Mouse (Mus musculus): ENCODE results near the gene Gcnt2. TPM values are rescaled to one million over a fixed set of nuclear protein-coding genes. Genes with fewer than 3 reads are reported as not detected.
A peak's percentile ranks its signal among the peaks of the same experiment; 100 is the strongest.

Gene Gcnt2
- polyA plus RNA-seq, 1 experiment from 2014 or later, result 9.4 TPM

GRCm38 (mm10) chr13:40857281-40857818 lies 2.2 kb upstream of the Gcnt2 start:
- WGBS, result 62% methylated on average over 13 of the region's 13 CpGs
- Histone ChIP-seq H3K27ac (ENCODE audit: low read length) (no peak overlapping the region), H3K9ac (ENCODE audit: low read length) (no peak overlapping the region), H3K27me3 (ENCODE audit: control insufficient read depth, insufficient read depth, low read length) (no peaks in the 10 kb centered on the region), H3K4me3 (replicated peaks; ENCODE audit: low read length) (no peak overlapping the region), H3K4me2 (ENCODE audit: low read depth, low read length) (no peak overlapping the region), H3K4me1 (ENCODE audit: control insufficient read depth, insufficient read depth, low read length) (peaks cover 4% of the 10 kb centered on the region; the same call in 1 of the 2 replicates), H3K36me3 (ENCODE audit: control insufficient read depth, insufficient read depth, low read length) (no peaks in the 10 kb centered on the region), H3K9me3 (replicated peaks; ENCODE audit: control insufficient read depth, low read length) (no peaks in the 10 kb centered on the region)
- ATAC-seq (ENCODE audit: insufficient read depth, low FRiP score), result no peak

GRCm38 (mm10) chr13:40859225-40859624 lies 329 bp upstream of the Gcnt2 start:
- peak overlapping the region; percentile 44 for H3K4me3 ChIP-seq (replicated peaks; ENCODE audit: low read length)
- H3K9ac ChIP-seq (ENCODE audit: low read length), result peak overlapping the region; percentile 55; the same call in 1 of the 2 replicates
- peak overlapping the region; percentile 45 for H3K4me2 ChIP-seq (ENCODE audit: low read depth, low read length)
- 57% methylated on average over 8 of the region's 8 CpGs for WGBS
- H3K36me3 ChIP-seq (ENCODE audit: control insufficient read depth, insufficient read depth, low read length), result no peaks in the 10 kb centered on the region
- no peaks in the 10 kb centered on the region for H3K9me3 ChIP-seq (replicated peaks; ENCODE audit: control insufficient read depth, low read length)
- peaks cover 2% of the 10 kb centered on the region; the same call in 1 of the 2 replicates for H3K4me1 ChIP-seq (ENCODE audit: control insufficient read depth, insufficient read depth, low read length)
- no peak for ATAC-seq (ENCODE audit: insufficient read depth, low FRiP score)
- peak overlapping the region; percentile 34 for H3K27ac ChIP-seq (ENCODE audit: low read length)
- no peaks in the 10 kb centered on the region for H3K27me3 ChIP-seq (ENCODE audit: control insufficient read depth, insufficient read depth, low read length)

DNA sequence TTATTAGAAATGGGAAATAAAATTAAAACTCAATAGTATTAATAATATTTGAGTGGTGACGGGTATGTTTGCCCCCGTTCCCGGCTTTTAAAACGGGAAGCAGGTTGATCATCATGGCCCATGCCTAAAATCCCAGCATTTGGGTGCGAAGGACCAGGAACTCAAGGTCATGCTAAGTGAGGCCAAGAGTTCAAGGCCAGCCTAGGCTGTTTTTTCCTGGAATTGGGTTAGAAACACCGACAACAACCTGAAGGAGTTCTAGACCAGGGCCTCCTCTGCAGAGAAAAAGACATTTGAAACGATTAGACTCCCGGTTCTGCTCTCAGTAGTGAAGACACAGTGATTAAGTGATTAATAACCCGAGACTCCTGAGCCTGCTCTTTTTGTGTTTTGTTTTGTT lies 3.5 kb downstream of the Gcnt2 start:
- 88% methylated on average over 9 of the region's 9 CpGs for WGBS
- Histone ChIP-seq H3K4me2 (ENCODE audit: low read depth, low read length) (no peak overlapping the region), H3K9me3 (replicated peaks; ENCODE audit: control insufficient read depth, low read length) (no peaks in the 10 kb centered on the region), H3K9ac (ENCODE audit: low read length) (no peak overlapping the region), H3K27ac (ENCODE audit: low read length) (no peak overlapping the region), H3K27me3 (ENCODE audit: control insufficient read depth, insufficient read depth, low read length) (no peaks in the 10 kb centered on the region), H3K4me3 (replicated peaks; ENCODE audit: low read length) (no peak overlapping the region), H3K4me1 (ENCODE audit: control insufficient read depth, insufficient read depth, low read length) (no peaks in the 10 kb centered on the region), H3K36me3 (ENCODE audit: control insufficient read depth, insufficient read depth, low read length) (no peaks in the 10 kb centered on the region)
- no peak for ATAC-seq (ENCODE audit: insufficient read depth, low FRiP score)

- Histone ChIP-seq H3K4me1 (ENCODE audit: control insufficient read depth, insufficient read depth, low read length) (peaks cover 6% of the 10 kb centered on the region), H3K4me2 (ENCODE audit: low read depth, low read length) (peak overlapping the region; percentile 30), H3K9me3 (replicated peaks; ENCODE audit: control insufficient read depth, low read length) (no peaks in the 10 kb centered on the region), H3K9ac (ENCODE audit: low read length) (peak overlapping the region; percentile 46), H3K4me3 (replicated peaks; ENCODE audit: low read length) (no peak overlapping the region), H3K27me3 (ENCODE audit: control insufficient read depth, insufficient read depth, low read length) (no peaks in the 10 kb centered on the region), H3K36me3 (ENCODE audit: control insufficient read depth, insufficient read depth, low read length) (no peaks in the 10 kb centered on the region), H3K27ac (ENCODE audit: low read length) (peak overlapping the region; percentile 87)
- WGBS, result 11% methylated on average over 16 of the region's 16 CpGs
- peak; percentile 83 for ATAC-seq (ENCODE audit: insufficient read depth, low FRiP score)
Measured at GRCm38 (mm10) chr13:40868844-40869587, 9.5 kb downstream of the Gcnt2 start.

GRCm38 (mm10) chr13:40874021-40874420 lies 14.5 kb downstream of the Gcnt2 start:
- H3K27ac ChIP-seq (ENCODE audit: low read length), result no peak overlapping the region
- no peaks in the 10 kb centered on the region for H3K36me3 ChIP-seq (ENCODE audit: control insufficient read depth, insufficient read depth, low read length)
- no peak for ATAC-seq (ENCODE audit: insufficient read depth, low FRiP score)
- 58% methylated on average over 5 of the region's 5 CpGs for WGBS
- H3K9me3 ChIP-seq (replicated peaks; ENCODE audit: control insufficient read depth, low read length), result no peaks in the 10 kb centered on the region
- H3K4me1 ChIP-seq (ENCODE audit: control insufficient read depth, insufficient read depth, low read length), result peaks cover 7% of the 10 kb centered on the region
- H3K9ac ChIP-seq (ENCODE audit: low read length), result no peak overlapping the region
- H3K4me3 ChIP-seq (replicated peaks; ENCODE audit: low read length), result no peak overlapping the region
- H3K4me2 ChIP-seq (ENCODE audit: low read depth, low read length), result no peak overlapping the region
- H3K27me3 ChIP-seq (ENCODE audit: control insufficient read depth, insufficient read depth, low read length), result no peaks in the 10 kb centered on the region

- ATAC-seq (ENCODE audit: insufficient read depth, low FRiP score), result no peak
- H3K36me3 ChIP-seq (ENCODE audit: control insufficient read depth, insufficient read depth, low read length), result no peaks in the 10 kb centered on the region
- no peak overlapping the region for H3K27ac ChIP-seq (ENCODE audit: low read length)
- no peaks in the 10 kb centered on the region for H3K9me3 ChIP-seq (replicated peaks; ENCODE audit: control insufficient read depth, low read length)
- no peaks in the 10 kb centered on the region for H3K27me3 ChIP-seq (ENCODE audit: control insufficient read depth, insufficient read depth, low read length)
- no peak overlapping the region for H3K4me2 ChIP-seq (ENCODE audit: low read depth, low read length)
- WGBS, result 45% methylated on average over 5 of the region's 5 CpGs
- H3K4me1 ChIP-seq (ENCODE audit: control insufficient read depth, insufficient read depth, low read length), result peaks cover 3% of the 10 kb centered on the region; the same call in 1 of the 2 replicates
- H3K9ac ChIP-seq (ENCODE audit: low read length), result no peak overlapping the region
- no peak overlapping the region for H3K4me3 ChIP-seq (replicated peaks; ENCODE audit: low read length)
Measured at GRCm38 (mm10) chr13:40875415-40875814, 15.9 kb downstream of the Gcnt2 start.

GRCm38 (mm10) chr13:40877589-40877988 lies 18.0 kb downstream of the Gcnt2 start:
- WGBS, result 78% methylated on average over 4 of the region's 4 CpGs
- Histone ChIP-seq H3K4me1 (ENCODE audit: control insufficient read depth, insufficient read depth, low read length) (peaks cover 3% of the 10 kb centered on the region; the same call in 1 of the 2 replicates), H3K27ac (ENCODE audit: low read length) (no peak overlapping the region), H3K4me3 (replicated peaks; ENCODE audit: low read length) (no peak overlapping the region), H3K9ac (ENCODE audit: low read length) (no peak overlapping the region), H3K27me3 (ENCODE audit: control insufficient read depth, insufficient read depth, low read length) (no peaks in the 10 kb centered on the region), H3K9me3 (replicated peaks; ENCODE audit: control insufficient read depth, low read length) (no peaks in the 10 kb centered on the region), H3K4me2 (ENCODE audit: low read depth, low read length) (no peak overlapping the region), H3K36me3 (ENCODE audit: control insufficient read depth, insufficient read depth, low read length) (no peaks in the 10 kb centered on the region)
- no peak for ATAC-seq (ENCODE audit: insufficient read depth, low FRiP score)

DNA sequence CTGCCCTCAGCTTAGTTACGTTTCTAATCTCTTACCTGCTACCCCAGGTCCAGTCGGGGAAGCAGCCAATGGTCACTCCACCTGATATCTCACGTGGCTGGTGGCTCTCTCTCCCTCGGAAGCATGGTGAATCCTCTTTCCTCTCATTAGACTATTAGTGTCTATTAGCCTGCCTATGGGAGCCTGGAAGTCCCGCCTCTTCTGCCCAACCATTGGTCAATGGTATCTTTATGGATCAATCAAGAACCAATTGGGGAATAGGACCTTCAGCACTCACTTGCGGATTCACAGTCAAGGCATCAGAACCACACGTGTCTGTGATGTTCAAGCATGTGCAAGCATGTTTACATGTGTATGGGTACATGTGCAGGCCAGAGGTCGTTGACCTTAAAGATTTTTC lies 21.0 kb downstream of the Gcnt2 start:
- ATAC-seq (ENCODE audit: insufficient read depth, low FRiP score), result no peak
- WGBS, result 74% methylated on average over 8 of the region's 8 CpGs
- H3K9me3 ChIP-seq (replicated peaks; ENCODE audit: control insufficient read depth, low read length), result no peaks in the 10 kb centered on the region
- H3K27ac ChIP-seq (ENCODE audit: low read length), result no peak overlapping the region
- H3K4me1 ChIP-seq (ENCODE audit: control insufficient read depth, insufficient read depth, low read length), result no peaks in the 10 kb centered on the region
- H3K9ac ChIP-seq (ENCODE audit: low read length), result no peak overlapping the region
- H3K27me3 ChIP-seq (ENCODE audit: control insufficient read depth, insufficient read depth, low read length), result no peaks in the 10 kb centered on the region
- H3K36me3 ChIP-seq (ENCODE audit: control insufficient read depth, insufficient read depth, low read length), result no peaks in the 10 kb centered on the region
- H3K4me3 ChIP-seq (replicated peaks; ENCODE audit: low read length), result no peak overlapping the region
- no peak overlapping the region for H3K4me2 ChIP-seq (ENCODE audit: low read depth, low read length)

DNA sequence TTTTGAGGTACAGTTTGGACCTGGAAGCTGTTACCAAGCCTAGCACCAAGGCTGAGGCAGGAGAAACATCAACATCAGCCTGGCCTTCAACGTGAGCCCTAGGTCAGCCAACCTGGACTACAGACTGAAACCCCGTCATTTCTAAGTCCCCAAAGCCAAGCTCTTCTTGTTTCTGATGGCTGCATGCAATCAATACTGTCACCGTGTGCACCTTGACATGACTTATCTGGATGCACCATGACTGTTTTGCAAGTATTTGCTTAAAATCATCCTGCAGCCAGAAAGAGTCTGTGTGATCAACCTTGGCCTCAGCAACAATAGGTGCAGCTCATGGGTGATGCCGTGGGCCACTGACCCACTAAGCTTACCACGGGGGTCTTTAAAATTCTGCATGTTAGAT lies 23.1 kb downstream of the Gcnt2 start:
- Histone ChIP-seq H3K4me2 (ENCODE audit: low read depth, low read length) (no peak overlapping the region), H3K9ac (ENCODE audit: low read length) (no peak overlapping the region), H3K27ac (ENCODE audit: low read length) (no peak overlapping the region), H3K36me3 (ENCODE audit: control insufficient read depth, insufficient read depth, low read length) (no peaks in the 10 kb centered on the region), H3K27me3 (ENCODE audit: control insufficient read depth, insufficient read depth, low read length) (no peaks in the 10 kb centered on the region), H3K4me1 (ENCODE audit: control insufficient read depth, insufficient read depth, low read length) (peaks cover 5% of the 10 kb centered on the region; the same call in 1 of the 2 replicates), H3K4me3 (replicated peaks; ENCODE audit: low read length) (no peak overlapping the region), H3K9me3 (replicated peaks; ENCODE audit: control insufficient read depth, low read length) (no peaks in the 10 kb centered on the region)
- WGBS, result 81% methylated on average over 5 of the region's 5 CpGs
- ATAC-seq (ENCODE audit: insufficient read depth, low FRiP score), result no peak
